Mouse (Mus musculus) spleen, adult 2 months (tissue): ENCODE data around the gene Olfr524.

Experiments
- CTCF ChIP-seq: fragments of 200-500 bp; IDR thresholded peaks from 2 replicates; pipeline ENCODE4 v1.5.1; 2011; ENCODE audit warnings: mild to moderate bottlenecking, inconsistent platforms; ENCODE audit not compliant: insufficient read depth, insufficient read length, insufficient replicate concordance; ENCODE audit errors: extremely low read depth
- POLR2A ChIP-seq: fragments of 200-500 bp; IDR thresholded peaks from 2 replicates; pipeline ENCODE4 v1.6.1; 2011; ENCODE audit warnings: low read depth, low read length, inconsistent platforms

GRCm38 (mm10) chr7:140219268-140219667 lies 13.5 kb upstream of the Olfr524 start:
- no peak for TF ChIP-seq CTCF
- no peak for TF ChIP-seq POLR2A
